Mouse (Mus musculus) right cerebral cortex, adult 18-20 months (tissue): ENCODE measurements around the gene Trpm2.
"Not testable (repeated sequence)": the region's sequence is repeated elsewhere in the genome, so short reads cannot be mapped to it uniquely, and the experiment has no call there.

ENCODE experiments used
- DNase-seq: peaks from one replicate; pipeline ENCODE4 v3.0.0; 2022; ENCODE audit warnings: mixed read lengths

Gene Trpm2

DNA sequence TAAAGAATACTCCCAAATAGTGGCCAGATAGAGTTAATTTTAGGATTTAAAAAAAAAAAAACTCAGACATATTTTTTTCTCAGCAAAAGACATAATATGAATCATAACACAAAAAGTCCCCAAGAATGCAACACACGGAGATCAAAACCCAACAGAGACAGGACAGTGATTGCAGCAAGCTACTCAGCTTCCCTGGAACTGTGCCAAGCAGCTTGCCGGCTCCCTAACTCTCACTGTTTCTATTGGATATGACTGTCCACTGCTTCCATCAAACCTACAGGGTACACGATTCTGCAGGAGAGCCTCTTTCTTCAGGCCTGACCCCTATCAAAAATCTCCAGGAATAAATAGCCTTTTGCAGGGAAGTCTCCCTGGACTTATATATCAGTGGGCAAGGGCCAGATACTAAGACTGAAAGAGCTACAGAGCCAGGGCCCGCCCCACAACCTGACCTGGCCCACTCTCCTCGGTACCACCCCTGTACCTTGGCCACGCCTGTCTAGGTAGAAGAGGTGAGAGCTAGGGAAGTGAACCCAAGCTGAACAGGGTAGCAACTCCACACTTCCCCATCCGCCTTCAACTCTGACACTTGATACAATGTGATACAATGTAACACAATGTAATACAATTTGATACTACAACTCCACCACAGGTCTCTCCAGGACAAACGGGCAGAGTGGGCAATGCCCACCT, 6.2 kb upstream of the Trpm2 start:
- no peak for DNase-seq

- no peak for DNase-seq
These were observed 5.3 kb upstream of the Trpm2 start for GRCm38 (mm10) chr10:77975653-77976052.

- DNase-seq, result no peak
These were observed 4.4 kb upstream of the Trpm2 start for GRCm38 (mm10) chr10:77974811-77975210.

- DNase-seq, result no peak
These were observed 4.0 kb upstream of the Trpm2 start for GRCm38 (mm10) chr10:77974323-77974722.

DNA sequence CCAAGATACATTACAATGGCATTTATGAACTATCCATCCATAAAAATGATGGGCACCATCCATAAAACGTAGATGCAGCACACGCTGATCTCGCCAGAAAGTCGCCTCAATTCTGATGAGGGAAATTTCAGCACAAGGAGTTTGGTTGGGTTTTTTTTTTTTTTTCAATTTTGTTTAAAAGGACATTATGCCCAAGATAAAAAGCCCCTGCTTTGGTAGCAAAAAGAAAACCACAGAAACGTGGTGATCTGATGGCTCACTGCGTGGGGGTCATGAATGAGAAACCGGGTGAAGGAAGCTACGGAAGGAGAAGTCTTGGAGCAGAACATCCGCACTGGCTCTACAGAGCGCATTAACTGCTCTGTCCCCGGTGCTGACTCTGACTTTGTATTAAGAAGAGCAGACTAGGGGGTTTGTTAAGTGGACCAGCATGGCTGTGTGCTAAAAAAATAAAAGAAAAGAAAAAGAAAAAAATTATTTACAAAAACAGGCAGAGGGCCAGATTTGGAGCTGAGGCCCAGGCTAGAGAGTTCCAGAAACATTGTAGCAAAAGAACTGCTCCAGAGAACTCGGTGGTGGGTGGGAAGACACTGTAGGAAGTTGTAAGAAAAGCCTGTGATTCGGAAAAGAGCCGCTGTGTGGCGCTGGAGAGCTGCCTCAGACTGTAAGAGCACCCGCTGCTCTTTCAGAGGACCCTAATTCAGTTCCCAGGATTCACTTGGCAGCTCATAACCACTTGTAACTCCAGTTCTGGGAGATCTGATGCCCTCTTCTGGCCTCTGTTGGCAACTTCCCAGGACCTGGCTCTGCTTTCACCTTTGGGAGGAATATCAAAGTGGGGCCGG, 1.6 kb upstream of the Trpm2 start:
- DNase-seq, result no peak

DNA sequence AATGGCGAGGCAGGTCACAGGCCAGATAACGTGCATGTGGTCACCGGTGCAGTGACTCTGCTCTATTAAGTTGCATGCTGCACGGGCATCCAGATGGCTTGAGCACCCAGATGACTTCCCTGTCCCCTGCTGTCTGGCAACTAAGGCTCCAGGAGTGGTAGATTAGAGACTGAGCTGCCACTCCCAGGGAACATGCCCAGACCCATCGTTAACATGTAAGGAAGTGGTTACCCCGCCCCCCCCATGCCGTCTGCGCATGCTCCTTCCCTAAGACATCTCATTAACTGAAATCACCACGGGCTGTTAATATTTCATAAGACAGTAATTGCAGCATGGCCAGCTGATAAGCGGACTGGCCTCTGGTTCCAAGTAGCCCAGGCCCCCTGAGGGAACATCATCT, 828 bp upstream of the Trpm2 start:
- DNase-seq, result no peak

DNA sequence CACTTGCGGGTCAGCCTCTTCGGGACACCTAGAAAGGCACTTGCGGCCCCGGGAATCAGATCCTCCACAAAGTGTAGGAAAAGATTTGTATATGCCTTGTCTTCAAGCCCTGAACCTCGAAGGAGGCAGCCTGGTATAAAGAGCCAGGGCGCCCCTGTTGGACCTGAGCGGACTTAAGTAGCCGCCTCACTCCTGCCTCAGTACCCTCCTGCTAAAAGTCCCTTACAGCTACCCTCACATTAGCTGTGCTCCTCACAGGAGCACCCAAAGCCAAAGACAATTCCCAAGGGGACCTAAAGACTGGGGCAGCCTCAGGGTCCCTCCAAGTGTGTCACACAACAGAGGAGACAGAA, 414 bp downstream of the Trpm2 start:
- no peak for DNase-seq

DNA sequence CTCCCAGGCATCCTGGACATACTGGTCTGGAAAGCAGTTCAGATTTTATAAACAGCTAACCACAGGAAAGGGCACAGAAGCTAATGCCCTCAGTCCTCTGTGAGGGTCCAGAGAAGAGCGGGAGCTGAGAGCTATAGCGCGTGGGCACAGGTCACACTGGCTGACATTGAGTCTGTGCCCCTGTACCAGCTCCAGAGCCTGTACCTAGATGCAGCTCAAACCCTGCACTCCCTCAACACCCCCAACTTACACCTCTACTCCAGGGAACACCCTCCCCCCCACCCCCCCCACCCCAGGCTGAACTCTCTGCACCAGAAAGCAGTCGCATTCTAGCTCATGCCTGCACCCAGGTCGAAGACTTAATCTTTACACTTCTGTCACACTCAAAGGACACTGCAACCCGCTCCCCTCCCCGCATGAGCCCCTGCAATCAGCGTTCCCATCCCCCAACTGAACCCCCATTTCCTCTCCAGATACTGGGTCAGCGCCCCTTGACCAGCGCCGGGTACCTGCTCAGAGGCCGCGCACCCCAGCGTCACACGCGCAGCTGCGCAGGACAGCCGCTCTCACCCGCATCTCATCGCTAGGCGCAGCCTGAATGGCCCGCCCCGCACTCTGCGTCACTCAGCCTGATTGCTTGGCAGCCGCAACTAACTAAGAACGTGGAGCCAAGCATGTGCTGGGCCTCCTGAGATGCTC, 940 bp downstream of the Trpm2 start:
- DNase-seq, result peak; percentile 83

GRCm38 (mm10) chr10:77963971-77964370, 6.4 kb downstream of the Trpm2 start:
- DNase-seq, result no peak

GRCm38 (mm10) chr10:77962725-77963124, 7.6 kb downstream of the Trpm2 start:
- no peak for DNase-seq

- DNase-seq, result not testable (repeated sequence)
These were observed 19.9 kb downstream of the Trpm2 start for GRCm38 (mm10) chr10:77950468-77950867.

DNA sequence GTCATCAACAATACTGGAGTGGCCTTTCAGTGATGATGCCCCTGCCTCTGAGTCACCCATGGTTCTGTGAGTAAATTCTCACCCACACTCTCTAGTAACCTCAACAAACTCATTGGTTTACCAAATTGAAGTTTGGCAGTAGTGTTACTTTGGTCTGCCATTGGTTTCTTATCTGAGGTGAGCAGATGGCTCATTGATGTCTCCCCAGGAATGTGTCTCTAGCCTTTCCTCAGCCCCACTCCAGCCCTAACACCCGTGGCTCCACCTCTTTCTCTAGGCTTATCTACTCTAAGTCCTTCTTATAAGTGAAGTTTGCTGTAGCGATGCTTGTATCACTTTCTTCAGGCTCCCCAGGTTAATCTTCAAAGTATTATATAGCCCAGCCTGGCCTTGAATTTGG, 30.7 kb downstream of the Trpm2 start:
- peak; percentile 26 for DNase-seq

DNA sequence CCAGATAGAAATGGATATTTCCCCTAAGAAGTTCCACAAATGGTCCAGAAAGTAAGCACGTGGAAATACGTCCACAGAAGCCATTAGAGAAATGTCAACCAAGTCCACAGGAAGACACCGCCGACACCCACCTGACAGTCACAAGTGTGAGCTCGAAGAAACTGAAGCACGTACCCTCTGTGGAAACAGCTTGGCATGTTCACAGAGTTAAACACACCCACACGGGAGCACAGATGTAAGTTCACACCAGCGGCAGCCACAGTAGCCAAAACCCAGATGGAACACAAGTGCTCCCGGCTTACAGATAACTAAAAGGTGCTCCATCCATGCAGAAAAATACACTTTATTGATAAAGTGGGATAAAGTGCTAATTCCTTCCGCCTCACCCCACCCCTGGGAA, 43.0 kb downstream of the Trpm2 start:
- peak; percentile 14 for DNase-seq

DNA sequence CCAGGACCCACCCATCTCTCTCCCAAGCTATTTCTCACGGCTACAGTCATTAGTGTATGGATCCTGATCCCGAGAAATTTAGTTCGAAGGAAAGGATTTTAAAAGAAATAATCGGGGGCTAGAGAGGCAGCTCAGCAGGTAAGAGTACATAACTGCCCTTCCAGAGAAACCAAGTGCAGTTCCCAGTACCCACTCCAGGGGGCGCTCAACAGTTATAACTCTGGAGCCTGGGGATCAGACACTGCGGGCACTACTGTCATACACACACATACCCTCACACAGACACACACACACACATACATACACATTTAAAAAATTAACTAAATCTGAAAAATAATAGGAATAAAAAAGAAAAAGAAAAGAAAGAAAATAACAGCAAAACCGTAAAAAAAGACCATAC, 44.2 kb downstream of the Trpm2 start:
- peak; percentile 40 for DNase-seq

DNA sequence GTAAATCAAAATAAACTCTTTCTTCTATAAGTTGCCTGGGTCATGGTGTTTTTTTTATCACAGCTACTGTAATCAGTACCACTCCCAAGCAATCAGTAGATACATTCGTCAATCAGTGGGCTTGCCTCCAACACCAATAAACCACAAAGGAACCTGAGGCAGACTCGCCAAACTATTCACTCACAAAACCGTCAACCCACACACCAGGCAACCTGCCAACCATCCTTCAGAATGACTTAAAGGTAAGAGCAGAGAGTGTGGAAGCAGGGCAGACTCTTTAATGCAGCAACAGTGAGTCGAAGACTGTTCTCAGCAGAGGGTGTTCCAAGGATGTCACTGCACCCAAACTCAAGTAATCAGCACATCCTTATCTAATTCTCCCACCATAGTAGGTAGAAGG, 47.7 kb downstream of the Trpm2 start:
- peak; percentile 53 for DNase-seq

- peak; percentile 58 for DNase-seq
These were observed 49.4 kb downstream of the Trpm2 start for GRCm38 (mm10) chr10:77921009-77921408.

- peak; percentile 18 for DNase-seq
These were observed 53.6 kb downstream of the Trpm2 start for GRCm38 (mm10) chr10:77916636-77917335.

DNA sequence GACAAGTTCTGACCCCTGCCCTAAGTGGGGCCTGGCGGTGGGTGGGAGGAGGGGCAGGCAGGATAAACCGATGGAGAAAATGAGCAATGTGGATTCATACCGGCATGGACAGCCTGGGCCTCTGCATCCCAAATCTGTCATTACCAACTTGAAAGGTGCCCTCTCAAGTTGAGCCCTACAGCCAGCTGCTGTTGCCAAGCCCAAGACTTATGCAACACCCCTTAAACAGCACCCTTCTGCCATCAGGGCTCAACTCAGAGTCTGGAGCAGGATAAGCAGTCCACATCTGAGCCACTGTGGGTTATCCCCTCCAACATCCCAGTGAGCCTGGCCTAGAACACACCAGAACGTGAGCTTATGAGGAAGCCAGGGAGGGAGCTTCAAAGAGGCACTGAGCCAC, 57.1 kb downstream of the Trpm2 start:
- DNase-seq, result no peak

- DNase-seq, result no peak
These were observed 57.8 kb downstream of the Trpm2 start for GRCm38 (mm10) chr10:77912605-77913004.

GRCm38 (mm10) chr10:77902894-77903715, 67.3 kb downstream of the Trpm2 start:
- DNase-seq, result peak; percentile 73

DNA sequence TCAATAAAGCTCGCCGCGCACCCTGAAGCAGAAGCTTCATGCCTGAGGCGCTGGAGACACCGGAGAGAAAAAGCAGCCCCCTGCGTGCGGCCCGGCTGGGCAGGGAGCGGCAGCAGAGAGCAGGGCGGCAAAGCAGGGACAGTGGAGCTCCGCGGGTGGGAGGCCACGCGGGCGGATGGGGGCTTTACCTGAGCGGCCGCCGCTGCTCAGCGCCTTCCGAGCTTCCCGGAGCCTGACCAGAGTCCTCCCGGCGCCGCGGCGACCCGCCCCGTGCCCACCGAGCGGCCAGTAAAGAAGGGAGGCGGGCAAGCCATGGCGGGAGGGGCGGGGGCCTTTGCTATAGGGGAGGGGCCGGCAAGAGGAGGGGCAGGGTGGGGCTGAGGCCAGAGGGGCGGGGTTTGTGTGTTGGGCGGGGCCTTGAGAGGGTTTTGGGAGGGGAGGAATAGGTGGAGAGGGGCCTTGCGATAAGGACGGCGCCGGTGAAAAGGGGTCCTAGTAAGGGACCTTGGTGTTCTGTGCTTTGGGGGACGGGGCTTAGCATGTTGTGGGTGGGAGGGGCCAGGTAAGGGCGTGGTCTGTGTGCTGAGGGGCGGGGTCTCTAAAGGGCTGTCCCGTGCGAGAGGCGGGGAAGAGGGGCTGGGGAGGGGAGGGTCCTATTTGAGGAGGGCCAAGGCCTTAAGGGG, 68.0 kb downstream of the Trpm2 start, which contains the start of gene Lrrc3:
Gene Lrrc3 (minus strand): TSS at position 326 of the 683 bp plus-strand sequence.
- peak; percentile 42 for DNase-seq

- peak; percentile 30 for DNase-seq
These were observed 68.5 kb downstream of the Trpm2 start for GRCm38 (mm10) chr10:77901871-77902210.
